Mouse (Mus musculus) cerebellum, adult 2 months (tissue): ENCODE data around the gene Atp11c. TPM values are rescaled to one million over a fixed set of nuclear protein-coding genes. Genes with fewer than 3 reads are reported as not detected.
A peak's percentile ranks its signal among the peaks of the same experiment; 100 is the strongest.

Experiments used
- DNase-seq, 2 experiments: peaks; one replicate each; pipeline ENCODE4 v3.0.0; 2021
- H3K27ac ChIP-seq: fragments of 200-500 bp; 2 replicates; pipeline ENCODE4 v1.5.1; 2012; ENCODE audit warnings: low read length, control low read depth, inconsistent platforms; ENCODE audit not compliant: insufficient read depth
- H3K27me3 ChIP-seq: fragments of 200-500 bp; 2 replicates; pipeline ENCODE4 v1.6.1; 2012; ENCODE audit warnings: inconsistent platforms, mild to moderate bottlenecking, low read length, moderate library complexity; ENCODE audit not compliant: control insufficient read depth, insufficient read depth
- H3K4me1 ChIP-seq: fragments of 200-500 bp; 2 replicates; pipeline ENCODE4 v1.6.1; 2011; ENCODE audit warnings: low read length; ENCODE audit not compliant: control insufficient read depth, insufficient read depth
- H3K4me3 ChIP-seq: fragments of 200-500 bp; replicated peaks from 2 replicates; pipeline ENCODE3; 2011; ENCODE audit warnings: mild to moderate bottlenecking, low read depth, low read length, control low read depth; ENCODE audit not compliant: insufficient read depth
- CTCF ChIP-seq: fragments of 200-500 bp; IDR thresholded peaks from 2 replicates; pipeline ENCODE4 v1.5.1; 2011; ENCODE audit warnings: low read depth, mild to moderate bottlenecking, control low read depth, low read length, moderate library complexity, borderline replicate concordance; ENCODE audit not compliant: insufficient read depth
- POLR2A ChIP-seq: fragments of 200-500 bp; IDR thresholded peaks from 2 replicates; pipeline ENCODE4 v1.6.1; 2011; ENCODE audit warnings: low read length, control low read depth, borderline replicate concordance; ENCODE audit not compliant: insufficient read depth
- WGBS: fragments of 180-500 bp; shearing (Covaris S2); methylation state at CpG from one replicate; pipeline ENCODE4 v1.1.7; 2018; 5-methylcytosine and 5-hydroxymethylcytosine counted together
- polyA plus RNA-seq: library from polyadenylated mRNA; depleted of rRNA; stranded (reverse); fragments of >200 nt; gene quantifications from 2 replicates; pipeline ENCODE4 v1.2.3, GENCODE M21; 2012

Gene Atp11c
- polyA plus RNA-seq, 1 experiment = 9.3 TPM

GRCm38 (mm10) chrX:60545444-60545843, 47.1 kb downstream of the Atp11c start:
- no peak for DNase-seq
- no peak for TF ChIP-seq CTCF
- H3K27me3 ChIP-seq = no peaks in the 10 kb centered on the region
- no peak overlapping the region for H3K27ac ChIP-seq
- WGBS = 69% methylated on average over 1 of the region's 1 CpGs
- no peak overlapping the region for H3K4me3 ChIP-seq
- no peaks in the 10 kb centered on the region for H3K4me1 ChIP-seq

- no peak overlapping the region for H3K4me3 ChIP-seq
- WGBS = 80% methylated on average over 4 of the region's 4 CpGs
- DNase-seq = no peak
- no peak overlapping the region for H3K27ac ChIP-seq
- H3K4me1 ChIP-seq = no peaks in the 10 kb centered on the region
- TF ChIP-seq POLR2A (no peak), CTCF (no peak)
- no peaks in the 10 kb centered on the region for H3K27me3 ChIP-seq
These were observed 48.4 kb downstream of the Atp11c start for GRCm38 (mm10) chrX:60544098-60544497.

- TF ChIP-seq POLR2A (no peak), CTCF (no peak)
- no peak overlapping the region for H3K4me3 ChIP-seq
- no peaks in the 10 kb centered on the region for H3K27me3 ChIP-seq
- no peak for DNase-seq
- 14% methylated on average over 1 of the region's 1 CpGs for WGBS
- H3K4me1 ChIP-seq = no peaks in the 10 kb centered on the region
- H3K27ac ChIP-seq = no peak overlapping the region
These were observed 49.6 kb downstream of the Atp11c start for GRCm38 (mm10) chrX:60542901-60543300.

GRCm38 (mm10) chrX:60539149-60539548, 53.3 kb downstream of the Atp11c start, which contains the start of gene Gm7073:
TSS of gene Gm7073 (minus strand) at chrX:60539249.
- H3K4me1 ChIP-seq = no peaks in the 10 kb centered on the region
- TF ChIP-seq CTCF (no peak), POLR2A (no peak)
- H3K4me3 ChIP-seq = no peak within 1 kb of the TSS
- H3K27me3 ChIP-seq = no peaks in the 10 kb centered on the region
- no peak within 1 kb of the TSS for H3K27ac ChIP-seq
- no peak for DNase-seq

GRCm38 (mm10) chrX:60503995-60504394, 88.5 kb downstream of the Atp11c start:
- Histone ChIP-seq H3K4me3 (no peak overlapping the region), H3K27me3 (no peaks in the 10 kb centered on the region), H3K4me1 (no peaks in the 10 kb centered on the region), H3K27ac (no peak overlapping the region)
- peak; percentile 3 to 12 for DNase-seq
- TF ChIP-seq CTCF = peak; percentile 55
- no peak for TF ChIP-seq POLR2A

GRCm38 (mm10) chrX:60497750-60498149, 94.7 kb downstream of the Atp11c start:
- Histone ChIP-seq H3K4me3 (no peak overlapping the region), H3K4me1 (no peaks in the 10 kb centered on the region), H3K27ac (no peak overlapping the region), H3K27me3 (no peaks in the 10 kb centered on the region)
- no peak for TF ChIP-seq CTCF
- no peak for TF ChIP-seq POLR2A
- no peak for DNase-seq
- 53% methylated on average over 1 of the region's 1 CpGs for WGBS

GRCm38 (mm10) chrX:60495308-60495707, 97.2 kb downstream of the Atp11c start:
- Histone ChIP-seq H3K4me1 (no peaks in the 10 kb centered on the region), H3K27me3 (no peaks in the 10 kb centered on the region), H3K27ac (no peak overlapping the region), H3K4me3 (no peak overlapping the region)
- TF ChIP-seq POLR2A (no peak), CTCF (no peak)
- no peak for DNase-seq

- DNase-seq = peak in 1 of 2 experiments; percentile 1
These were observed 128.7 kb downstream of the Atp11c start for GRCm38 (mm10) chrX:60463786-60464185.

GRCm38 (mm10) chrX:60414563-60415111, 177.9 kb downstream of the Atp11c start:
- Histone ChIP-seq H3K4me3 (no peak overlapping the region), H3K27me3 (no peaks in the 10 kb centered on the region), H3K27ac (no peak overlapping the region), H3K4me1 (no peaks in the 10 kb centered on the region)
- 30% methylated on average over 4 of the region's 4 CpGs for WGBS
- no peak for DNase-seq
- TF ChIP-seq POLR2A (no peak), CTCF (no peak)

More at GRCm38 (mm10) chrX:60463786-60464185, 128.7 kb downstream of the Atp11c start:
- Histone ChIP-seq H3K4me1 (no peaks in the 10 kb centered on the region), H3K27me3 (no peaks in the 10 kb centered on the region), H3K27ac (no peak overlapping the region), H3K4me3 (no peak overlapping the region)
- 12% methylated on average over 2 of the region's 2 CpGs for WGBS
- TF ChIP-seq CTCF (no peak; the same call in 1 of the 2 replicates), POLR2A (no peak)
